13 mouse cellular contexts compared by ENCODE assay signal in the genomic region with DNA sequence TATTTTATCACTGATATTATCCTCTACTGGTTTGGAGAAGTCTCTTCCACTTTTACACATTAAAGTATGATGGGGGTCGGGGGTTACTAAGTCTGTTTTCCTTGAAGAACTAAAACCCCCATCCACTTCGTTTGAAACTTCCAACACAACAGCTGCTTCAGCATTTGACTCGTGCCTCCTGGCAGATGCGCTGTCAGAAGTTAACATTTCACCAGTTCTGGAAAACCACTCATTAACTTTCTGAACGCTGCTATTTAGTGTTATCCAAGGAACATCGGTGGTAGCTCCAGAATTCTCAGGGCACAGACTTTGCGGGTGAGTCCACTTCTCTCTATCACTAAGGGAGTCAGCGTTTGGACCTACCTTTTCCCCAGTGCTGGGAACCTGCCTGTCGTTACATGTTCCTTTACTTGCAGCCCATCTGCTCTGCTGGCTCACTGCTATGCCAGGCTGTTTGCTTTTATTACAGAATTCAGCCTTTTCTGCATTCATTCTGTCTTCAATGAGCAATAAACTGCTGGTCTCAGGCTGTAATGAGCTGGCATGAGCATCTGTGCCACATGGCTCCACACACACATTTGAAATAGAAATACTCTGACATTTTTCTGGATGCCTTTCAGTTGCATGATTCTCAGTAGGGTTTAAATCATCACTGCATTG. TPM values are rescaled to one million over a fixed set of nuclear protein-coding genes. Genes with fewer than 3 reads are reported as not detected.
DNase-seq lines count a peak whose midpoint lies in the region; ATAC-seq lines count a peak whose summit lies in the region.
"Had no signal": no experiment of that assay in that cellular context is flagged by ENCODE, and none has a peak within 500 bp of the region (broad histone marks: within the 10 kb centered on the region; RNA-seq: fewer than 3 reads in every experiment).

No protein-coding gene starts in this region.

- peaks cover 75% of the 10 kb centered on the region for H3K36me3 ChIP-seq in kidney, embryonic 14.5 days (ENCODE audit: control insufficient read depth, insufficient read depth, low read length)

- peak; percentile 80 to 82 for DNase-seq in cerebellum, postnatal 10 days
- no peak for DNase-seq in cerebellum, adult 9-11 months
- DNase-seq in kidney, adult 9 months, result peak; percentile 70
- peak; percentile 14 for DNase-seq in kidney, postnatal 14 days
- peak; percentile 77 for DNase-seq in left cerebral cortex, postnatal 4 days
- no peak for DNase-seq in heart, postnatal 36 days
- DNase-seq in heart, postnatal 25 days (ENCODE audit: low spot score), result no peak
- DNase-seq: gastrocnemius, postnatal 14 days; heart, postnatal 4 days; lung, postnatal 4 days; thymus, postnatal 4 days had no signal

- H3K9ac ChIP-seq in kidney, embryonic 14.5 days (ENCODE audit: low read depth, low read length), result no peak overlapping the region
- H3K9ac ChIP-seq: liver, embryonic 12.5 days had no signal

- intact Hi-C loops in left cerebral cortex, postnatal 4 days (cut with DNase I), result no loop called here
- intact Hi-C loops in heart, postnatal 36 days (cut with DNase I), result no loop called here
- intact Hi-C loops in heart, postnatal 25 days (cut with DNase I), result no loop called here

- no peak for ATAC-seq in kidney, embryonic 14.5 days (ENCODE audit: low FRiP score, low TSS enrichment)
- ATAC-seq: liver, embryonic 12.5 days had no signal

- no peaks in the 10 kb centered on the region for H3K4me1 ChIP-seq in kidney, embryonic 14.5 days (ENCODE audit: control insufficient read depth, insufficient read depth, low read length)
- H3K4me1 ChIP-seq: liver, embryonic 12.5 days had no signal

- H3K27ac ChIP-seq in kidney, embryonic 14.5 days (ENCODE audit: low read depth, low read length), result no peak overlapping the region
- H3K27ac ChIP-seq: liver, embryonic 12.5 days had no signal

- no peaks in the 10 kb centered on the region for H3K27me3 ChIP-seq in kidney, embryonic 14.5 days (ENCODE audit: control insufficient read depth, insufficient read depth, low read length)
- H3K27me3 ChIP-seq: liver, embryonic 12.5 days had no signal

- no peak overlapping the region for H3K4me3 ChIP-seq in kidney, embryonic 14.5 days (ENCODE audit: low read length)
- H3K4me3 ChIP-seq: liver, embryonic 12.5 days had no signal

- no peak overlapping the region for H3K4me2 ChIP-seq in kidney, embryonic 14.5 days (replicated peaks; ENCODE audit: low read depth, low read length)
- H3K4me2 ChIP-seq: liver, embryonic 12.5 days had no signal

- no peaks in the 10 kb centered on the region for H3K9me3 ChIP-seq in kidney, embryonic 14.5 days (ENCODE audit: control insufficient read depth, low read length)
- H3K9me3 ChIP-seq: liver, embryonic 12.5 days had no signal

- 94% methylated on average over 9 of the region's 9 CpGs for WGBS in kidney, embryonic 14.5 days

RNA-seq across cellular contexts. Expression of a gene that starts 25.7 kb away (rescaled TPM):
- polyA plus RNA-seq in kidney, embryonic 14.5 days (2014; fragmentation: Nextera tagmentation; extraction: Ambion mirVana), result 8.7 and 22.0 TPM in 2 replicates
- 1 to 10 TPM; 2.8 to 3.3 TPM for total RNA-seq in left cerebral cortex, postnatal 4 days (2021)
- under 1 TPM; 0.31 to 0.51 TPM for total RNA-seq in heart, postnatal 36 days (2021)
- under 1 TPM; 0.45 to 0.81 TPM for total RNA-seq in heart, postnatal 25 days (2021)

RNA-seq across cellular contexts. Expression of a gene that starts 25.9 kb away (rescaled TPM):
- polyA plus RNA-seq in kidney, embryonic 14.5 days (2014; fragmentation: Nextera tagmentation; extraction: Ambion mirVana), result 30.8 and 63.9 TPM in 2 replicates
- total RNA-seq in left cerebral cortex, postnatal 4 days (2021), result 100 to 1,000 TPM; 109 to 157 TPM
- 10 to 100 TPM; 94.3 to 99.5 TPM for total RNA-seq in heart, postnatal 36 days (2021)
- total RNA-seq in heart, postnatal 25 days (2021), result 100 to 1,000 TPM in 1 of 2 experiments, 10 to 100 TPM in 1; 89.9 to 101 TPM

RNA-seq across cellular contexts. Expression of a gene that starts 56.0 kb away (rescaled TPM):
- polyA plus RNA-seq in kidney, embryonic 14.5 days (2014; fragmentation: Nextera tagmentation; extraction: Ambion mirVana), result 3.8 and 4.8 TPM in 2 replicates
- 1 to 10 TPM; 1.5 to 3.5 TPM for total RNA-seq in left cerebral cortex, postnatal 4 days (2021)
- total RNA-seq in heart, postnatal 36 days (2021), result 1 to 10 TPM; 3.6 to 4.7 TPM
- 1 to 10 TPM; 3.6 to 3.8 TPM for total RNA-seq in heart, postnatal 25 days (2021)

Comparison
In these comparisons a context has a peak if more than half of its experiments do, and no peak if none do; other contexts are left out.
1. DNase-seq: peak in cerebellum, postnatal 10 days (2 of 2), kidney, adult 9 months (single experiment), kidney, postnatal 14 days (single experiment) and left cerebral cortex, postnatal 4 days (single experiment); none in cerebellum, adult 9-11 months (single experiment), heart, postnatal 36 days (0 of 2) and heart, postnatal 25 days (single experiment).